Mouse (Mus musculus) kidney, postnatal 25 days (tissue): ENCODE data around the gene Dclk1.
A peak's percentile ranks its signal among the peaks of the same experiment; 100 is the strongest.

Experiments
- DNase-seq, 2 experiments: peaks; one replicate each; pipeline ENCODE4 v3.0.0; 2021; ENCODE audit warnings: mixed read lengths in 2 of 2

Gene Dclk1

GRCm38 (mm10) chr3:55543929-55544684 is 301.9 kb downstream of the Dclk1 start:
- no peak for DNase-seq

- no peak for DNase-seq
These were observed 303.1 kb downstream of the Dclk1 start for GRCm38 (mm10) chr3:55545296-55545695.

- no peak for DNase-seq
These were observed 303.8 kb downstream of the Dclk1 start for GRCm38 (mm10) chr3:55545916-55546315.

GRCm38 (mm10) chr3:55547106-55547505 is 304.9 kb downstream of the Dclk1 start:
- no peak for DNase-seq

GRCm38 (mm10) chr3:55549376-55549775 is 307.2 kb downstream of the Dclk1 start:
- no peak for DNase-seq

- no peak for DNase-seq
These were observed 308.8 kb downstream of the Dclk1 start for GRCm38 (mm10) chr3:55550962-55551361.

- DNase-seq = no peak
These were observed 309.7 kb downstream of the Dclk1 start for GRCm38 (mm10) chr3:55551912-55552311.

GRCm38 (mm10) chr3:55553031-55553430 is 310.9 kb downstream of the Dclk1 start:
- DNase-seq = no peak

- no peak for DNase-seq
These were observed 313.7 kb downstream of the Dclk1 start for GRCm38 (mm10) chr3:55555848-55556247.

GRCm38 (mm10) chr3:55558570-55558969 is 316.4 kb downstream of the Dclk1 start:
- no peak for DNase-seq

- no peak for DNase-seq
These were observed 325.3 kb downstream of the Dclk1 start for GRCm38 (mm10) chr3:55567476-55567875.

GRCm38 (mm10) chr3:55569539-55569938 is 327.4 kb downstream of the Dclk1 start:
- no peak for DNase-seq

- no peak for DNase-seq
These were observed 328.9 kb downstream of the Dclk1 start for GRCm38 (mm10) chr3:55571034-55571433.

- DNase-seq = no peak
These were observed 329.6 kb downstream of the Dclk1 start for GRCm38 (mm10) chr3:55571552-55572296.

- no peak for DNase-seq
These were observed 330.1 kb downstream of the Dclk1 start for GRCm38 (mm10) chr3:55572297-55572681.

GRCm38 (mm10) chr3:55574003-55574402 is 331.8 kb downstream of the Dclk1 start:
- peak in 1 of 2 experiments; percentile 56 for DNase-seq

- DNase-seq = no peak
These were observed 345.3 kb downstream of the Dclk1 start for GRCm38 (mm10) chr3:55587434-55587971.

GRCm38 (mm10) chr3:55587972-55588946 is 346.1 kb downstream of the Dclk1 start:
- peak; percentile 51 to 75 for DNase-seq
